Mouse (Mus musculus): ENCODE measurements around the gene Adra2c. TPM values are rescaled to one million over a fixed set of nuclear protein-coding genes. Genes with fewer than 3 reads are reported as not detected.
A peak's percentile ranks its signal among the peaks of the same experiment; 100 is the strongest.

Gene Adra2c
- 0.60 and 0.63 TPM in 2 replicates for polyA plus RNA-seq (2015; fragmentation: Nextera tagmentation; extraction: Ambion mirVana)

- peak within 1 kb of the TSS; percentile 66; the same call in 1 of the 2 replicates for H3K27ac ChIP-seq (ENCODE audit: low read depth, low read length)
Observed at GRCm38 (mm10) chr5:35278019-35278418, at the start of gene Adra2c. Adra2c (plus strand) TSS chr5:35278319.

GRCm38 (mm10) chr5:35233142-35233541 is 45.0 kb upstream of the Adra2c start:
- no peak overlapping the region for H3K4me2 ChIP-seq (ENCODE audit: low read length)
- no peak overlapping the region for H3K4me3 ChIP-seq (ENCODE audit: low read length)
- no peaks in the 10 kb centered on the region for H3K9me3 ChIP-seq (ENCODE audit: control insufficient read depth, low read length)
- no peaks in the 10 kb centered on the region for H3K27me3 ChIP-seq (replicated peaks; ENCODE audit: control insufficient read depth, insufficient read depth, low read length)
- H3K36me3 ChIP-seq (ENCODE audit: control insufficient read depth, insufficient read depth, low read length) = no peaks in the 10 kb centered on the region
- no peaks in the 10 kb centered on the region for H3K4me1 ChIP-seq (ENCODE audit: control insufficient read depth, insufficient read depth, low read depth, low read length)
- no peak overlapping the region for H3K9ac ChIP-seq (ENCODE audit: low read depth, low read length)
- ATAC-seq = no peak
- WGBS = 74% methylated on average over 4 of the region's 4 CpGs
- H3K27ac ChIP-seq (ENCODE audit: low read depth, low read length) = no peak overlapping the region

More at GRCm38 (mm10) chr5:35278019-35278418, at the start of gene Adra2c:
- ATAC-seq = no peak
- H3K4me2 ChIP-seq (ENCODE audit: low read length) = peak within 1 kb of the TSS; percentile 94
- H3K4me1 ChIP-seq (ENCODE audit: control insufficient read depth, insufficient read depth, low read depth, low read length) = peaks cover 14% of the 10 kb centered on the region
- no peaks in the 10 kb centered on the region for H3K36me3 ChIP-seq (ENCODE audit: control insufficient read depth, insufficient read depth, low read length)
- peaks cover 64% of the 10 kb centered on the region for H3K27me3 ChIP-seq (replicated peaks; ENCODE audit: control insufficient read depth, insufficient read depth, low read length)
- 46% methylated on average over 3 of the region's 3 CpGs for WGBS
- no peaks in the 10 kb centered on the region for H3K9me3 ChIP-seq (ENCODE audit: control insufficient read depth, low read length)
- peak within 1 kb of the TSS; percentile 73 for H3K9ac ChIP-seq (ENCODE audit: low read depth, low read length)
- peak within 1 kb of the TSS; percentile 68 for H3K4me3 ChIP-seq (ENCODE audit: low read length)

GRCm38 (mm10) chr5:35237757-35238156 is 40.4 kb upstream of the Adra2c start:
- Histone ChIP-seq H3K4me2 (ENCODE audit: low read length) (no peak overlapping the region), H3K9ac (ENCODE audit: low read depth, low read length) (no peak overlapping the region), H3K36me3 (ENCODE audit: control insufficient read depth, insufficient read depth, low read length) (no peaks in the 10 kb centered on the region), H3K4me3 (ENCODE audit: low read length) (no peak overlapping the region), H3K27ac (ENCODE audit: low read depth, low read length) (no peak overlapping the region), H3K4me1 (ENCODE audit: control insufficient read depth, insufficient read depth, low read depth, low read length) (no peaks in the 10 kb centered on the region), H3K9me3 (ENCODE audit: control insufficient read depth, low read length) (no peaks in the 10 kb centered on the region), H3K27me3 (replicated peaks; ENCODE audit: control insufficient read depth, insufficient read depth, low read length) (no peaks in the 10 kb centered on the region)
- WGBS = 76% methylated on average over 4 of the region's 4 CpGs
- ATAC-seq = no peak

- no peak overlapping the region for H3K4me3 ChIP-seq (ENCODE audit: low read length)
- H3K9ac ChIP-seq (ENCODE audit: low read depth, low read length) = no peak overlapping the region
- no peak overlapping the region for H3K4me2 ChIP-seq (ENCODE audit: low read length)
- no peaks in the 10 kb centered on the region for H3K4me1 ChIP-seq (ENCODE audit: control insufficient read depth, insufficient read depth, low read depth, low read length)
- ATAC-seq = no peak
- H3K27me3 ChIP-seq (replicated peaks; ENCODE audit: control insufficient read depth, insufficient read depth, low read length) = no peaks in the 10 kb centered on the region
- WGBS = 79% methylated on average over 2 of the region's 2 CpGs
- no peaks in the 10 kb centered on the region for H3K36me3 ChIP-seq (ENCODE audit: control insufficient read depth, insufficient read depth, low read length)
- no peaks in the 10 kb centered on the region for H3K9me3 ChIP-seq (ENCODE audit: control insufficient read depth, low read length)
- no peak overlapping the region for H3K27ac ChIP-seq (ENCODE audit: low read depth, low read length)
Observed at GRCm38 (mm10) chr5:35238627-35239026, 39.5 kb upstream of the Adra2c start.

- H3K4me2 ChIP-seq (ENCODE audit: low read length) = no peak overlapping the region
- no peak for ATAC-seq
- no peak overlapping the region for H3K4me3 ChIP-seq (ENCODE audit: low read length)
- H3K27me3 ChIP-seq (replicated peaks; ENCODE audit: control insufficient read depth, insufficient read depth, low read length) = no peaks in the 10 kb centered on the region
- 71% methylated on average over 3 of the region's 3 CpGs for WGBS
- no peaks in the 10 kb centered on the region for H3K9me3 ChIP-seq (ENCODE audit: control insufficient read depth, low read length)
- no peaks in the 10 kb centered on the region for H3K36me3 ChIP-seq (ENCODE audit: control insufficient read depth, insufficient read depth, low read length)
- no peak overlapping the region for H3K27ac ChIP-seq (ENCODE audit: low read depth, low read length)
- no peak overlapping the region for H3K9ac ChIP-seq (ENCODE audit: low read depth, low read length)
- H3K4me1 ChIP-seq (ENCODE audit: control insufficient read depth, insufficient read depth, low read depth, low read length) = peaks cover 11% of the 10 kb centered on the region
Observed at GRCm38 (mm10) chr5:35241556-35241955, 36.6 kb upstream of the Adra2c start.

- H3K27ac ChIP-seq (ENCODE audit: low read depth, low read length) = no peak overlapping the region
- H3K4me1 ChIP-seq (ENCODE audit: control insufficient read depth, insufficient read depth, low read depth, low read length) = peaks cover 11% of the 10 kb centered on the region
- ATAC-seq = no peak
- H3K4me2 ChIP-seq (ENCODE audit: low read length) = no peak overlapping the region
- 9% methylated on average over 1 of the region's 1 CpGs for WGBS
- no peaks in the 10 kb centered on the region for H3K36me3 ChIP-seq (ENCODE audit: control insufficient read depth, insufficient read depth, low read length)
- no peak overlapping the region for H3K9ac ChIP-seq (ENCODE audit: low read depth, low read length)
- no peaks in the 10 kb centered on the region for H3K9me3 ChIP-seq (ENCODE audit: control insufficient read depth, low read length)
- no peaks in the 10 kb centered on the region for H3K27me3 ChIP-seq (replicated peaks; ENCODE audit: control insufficient read depth, insufficient read depth, low read length)
- H3K4me3 ChIP-seq (ENCODE audit: low read length) = no peak overlapping the region
Observed at GRCm38 (mm10) chr5:35244204-35244603, 33.9 kb upstream of the Adra2c start.

GRCm38 (mm10) chr5:35245555-35246273 is 32.4 kb upstream of the Adra2c start:
- H3K9ac ChIP-seq (ENCODE audit: low read depth, low read length) = no peak overlapping the region
- H3K36me3 ChIP-seq (ENCODE audit: control insufficient read depth, insufficient read depth, low read length) = no peaks in the 10 kb centered on the region
- no peak overlapping the region for H3K27ac ChIP-seq (ENCODE audit: low read depth, low read length)
- WGBS = 40% methylated on average over 11 of the region's 11 CpGs
- no peaks in the 10 kb centered on the region for H3K27me3 ChIP-seq (replicated peaks; ENCODE audit: control insufficient read depth, insufficient read depth, low read length)
- no peak overlapping the region for H3K4me3 ChIP-seq (ENCODE audit: low read length)
- no peaks in the 10 kb centered on the region for H3K9me3 ChIP-seq (ENCODE audit: control insufficient read depth, low read length)
- peak; percentile 81 for ATAC-seq
- no peak overlapping the region for H3K4me2 ChIP-seq (ENCODE audit: low read length)
- H3K4me1 ChIP-seq (ENCODE audit: control insufficient read depth, insufficient read depth, low read depth, low read length) = peaks cover 11% of the 10 kb centered on the region

- Histone ChIP-seq H3K27me3 (replicated peaks; ENCODE audit: control insufficient read depth, insufficient read depth, low read length) (no peaks in the 10 kb centered on the region), H3K9me3 (ENCODE audit: control insufficient read depth, low read length) (no peaks in the 10 kb centered on the region), H3K4me2 (ENCODE audit: low read length) (no peak overlapping the region), H3K9ac (ENCODE audit: low read depth, low read length) (no peak overlapping the region), H3K4me1 (ENCODE audit: control insufficient read depth, insufficient read depth, low read depth, low read length) (peaks cover 11% of the 10 kb centered on the region; the same call in 1 of the 2 replicates), H3K27ac (ENCODE audit: low read depth, low read length) (peak overlapping the region; percentile 21; the same call in 1 of the 2 replicates), H3K4me3 (ENCODE audit: low read length) (no peak overlapping the region), H3K36me3 (ENCODE audit: control insufficient read depth, insufficient read depth, low read length) (no peaks in the 10 kb centered on the region)
- peak; percentile 78 for ATAC-seq
- 23% methylated on average over 5 of the region's 5 CpGs for WGBS
Observed at GRCm38 (mm10) chr5:35254964-35255716, 23.0 kb upstream of the Adra2c start.

- H3K9ac ChIP-seq (ENCODE audit: low read depth, low read length) = no peak overlapping the region
- H3K27me3 ChIP-seq (replicated peaks; ENCODE audit: control insufficient read depth, insufficient read depth, low read length) = no peaks in the 10 kb centered on the region
- no peak overlapping the region for H3K27ac ChIP-seq (ENCODE audit: low read depth, low read length)
- no peak overlapping the region for H3K4me2 ChIP-seq (ENCODE audit: low read length)
- peaks cover 10% of the 10 kb centered on the region for H3K4me1 ChIP-seq (ENCODE audit: control insufficient read depth, insufficient read depth, low read depth, low read length)
- H3K4me3 ChIP-seq (ENCODE audit: low read length) = no peak overlapping the region
- H3K36me3 ChIP-seq (ENCODE audit: control insufficient read depth, insufficient read depth, low read length) = no peaks in the 10 kb centered on the region
- no peaks in the 10 kb centered on the region for H3K9me3 ChIP-seq (ENCODE audit: control insufficient read depth, low read length)
- WGBS = 66% methylated on average over 4 of the region's 4 CpGs
- ATAC-seq = no peak
Observed at GRCm38 (mm10) chr5:35263716-35264115, 14.4 kb upstream of the Adra2c start.
